Mouse (Mus musculus) heart, postnatal 0 days (tissue): ENCODE measurements around the gene Tns1. TPM values are rescaled to one million over a fixed set of nuclear protein-coding genes. Genes with fewer than 3 reads are reported as not detected.

Experiments
- ATAC-seq: fragments of 200-750 bp; cut with Nextera tagmentation; 2 replicates; pipeline ENCODE4 v1.8.0; 2017; ENCODE audit warnings: low read depth, moderate number of reproducible peaks, moderate library complexity; ENCODE audit not compliant: insufficient read depth
- DNase-seq: peaks from one replicate; pipeline ENCODE4 v3.0.0-alpha.2; 2016; ENCODE audit warnings: low spot score
- H3K27ac ChIP-seq: fragments of 300-500 bp; sonication (generic); 2 replicates; pipeline ENCODE4 v1.5.1; 2014; ENCODE audit warnings: low read depth, mild to moderate bottlenecking
- H3K27me3 ChIP-seq: fragments of 300-500 bp; sonication (generic); 2 replicates; pipeline ENCODE4 v1.6.1; 2014; ENCODE audit warnings: low read length, mixed read lengths; ENCODE audit not compliant: control insufficient read depth, insufficient read depth
- H3K36me3 ChIP-seq: fragments of 300-500 bp; sonication (generic); replicated peaks from 2 replicates; pipeline ENCODE4 v1.6.1; 2014; ENCODE audit warnings: low read length, mixed read lengths; ENCODE audit not compliant: control insufficient read depth, insufficient read depth
- H3K4me1 ChIP-seq: fragments of 300-500 bp; sonication (generic); 2 replicates; pipeline ENCODE4 v1.6.1; 2014; ENCODE audit warnings: antibody characterized with exemption; ENCODE audit not compliant: control insufficient read depth, insufficient read depth
- H3K4me2 ChIP-seq: fragments of 300-500 bp; sonication (generic); 2 replicates; pipeline ENCODE4 v1.6.1; 2014; ENCODE audit warnings: low read depth, mild to moderate bottlenecking, low read length, moderate library complexity
- H3K4me3 ChIP-seq: fragments of 300-500 bp; sonication (generic); 2 replicates; pipeline ENCODE4 v1.5.1; 2014; ENCODE audit warnings: low read depth, low read length
- H3K9ac ChIP-seq: fragments of 300-500 bp; sonication (generic); replicated peaks from 2 replicates; pipeline ENCODE4 v1.6.1; 2014; ENCODE audit warnings: low read depth, low read length, mixed read lengths
- H3K9me3 ChIP-seq: fragments of 300-500 bp; sonication (generic); replicated peaks from 2 replicates; pipeline ENCODE4 v1.6.1; 2016; ENCODE audit warnings: low read length; ENCODE audit not compliant: control insufficient read depth
- CTCF ChIP-seq: IDR thresholded peaks from 2 replicates; pipeline ENCODE4 v1.5.1; 2016; ENCODE audit warnings: antibody characterized with exemption, control low read depth, low read depth
- EP300 ChIP-seq: IDR thresholded peaks from 2 replicates; pipeline ENCODE4 v1.6.1; 2016; ENCODE audit warnings: antibody characterized with exemption, low read depth
- WGBS: fragments of 180-500 bp; shearing (Covaris S2); extraction: QIAGEN DNeasy Blood & Tissue Kit; methylation state at CpG from one replicate; pipeline ENCODE4 v1.1.7; 2014; 5-methylcytosine and 5-hydroxymethylcytosine counted together
- polyA plus RNA-seq: library from polyadenylated mRNA; unstranded; fragments of >200 nt; fragmentation: Nextera tagmentation; extraction: Ambion mirVana; gene quantifications from 2 replicates; pipeline ENCODE4 v1.2.1, GENCODE M21; 2015
- total RNA-seq: library from RNA; depleted of rRNA; stranded (reverse); fragments of >200 nt; gene quantifications from 2 replicates; pipeline ENCODE4 v1.2.3, GENCODE M21; 2014; ENCODE audit warnings: low replicate concordance

Gene Tns1
- total and polyA plus RNA-seq, 2 experiments from 2014 or later, result 125 to 458 TPM

- peak overlapping the region; percentile 35 for H3K4me2 ChIP-seq
- 0 out of 2 replicates have a peak, but pooled peaks cover 9% of the 10 kb centered on the region for H3K36me3 ChIP-seq
- peak overlapping the region; percentile 47 for H3K9ac ChIP-seq
- WGBS, result 62% methylated on average over 13 of the region's 13 CpGs
- H3K4me1 ChIP-seq, result peaks cover 100% of the 10 kb centered on the region
- no peaks in the 10 kb centered on the region for H3K9me3 ChIP-seq
- DNase-seq (no peak), ATAC-seq (no peak)
- H3K27me3 ChIP-seq, result no peaks in the 10 kb centered on the region
- H3K4me3 ChIP-seq, result no peak overlapping the region
- TF ChIP-seq EP300, result no peak
- TF ChIP-seq CTCF, result no peak
- peak overlapping the region; percentile 94 for H3K27ac ChIP-seq
Observed at GRCm38 (mm10) chr1:74028118-74028880, 96.0 kb downstream of the Tns1 start.

- peak overlapping the region; percentile 94 for H3K27ac ChIP-seq
- peak overlapping the region; percentile 47 for H3K9ac ChIP-seq
- peak overlapping the region; percentile 35 for H3K4me2 ChIP-seq
- H3K4me3 ChIP-seq, result no peak overlapping the region
- ATAC-seq, result peak; percentile 34
- no peaks in the 10 kb centered on the region for H3K9me3 ChIP-seq
- TF ChIP-seq EP300 (no peak; the same call in none of the 2 replicates), CTCF (no peak)
- peak; percentile 83 for DNase-seq
- H3K27me3 ChIP-seq, result no peaks in the 10 kb centered on the region
- 7% methylated on average over 11 of the region's 11 CpGs for WGBS
- 0 out of 2 replicates have a peak, but pooled peaks cover 4% of the 10 kb centered on the region for H3K36me3 ChIP-seq
- peaks cover 100% of the 10 kb centered on the region for H3K4me1 ChIP-seq
Observed at GRCm38 (mm10) chr1:74027559-74028091, 96.6 kb downstream of the Tns1 start.

DNA sequence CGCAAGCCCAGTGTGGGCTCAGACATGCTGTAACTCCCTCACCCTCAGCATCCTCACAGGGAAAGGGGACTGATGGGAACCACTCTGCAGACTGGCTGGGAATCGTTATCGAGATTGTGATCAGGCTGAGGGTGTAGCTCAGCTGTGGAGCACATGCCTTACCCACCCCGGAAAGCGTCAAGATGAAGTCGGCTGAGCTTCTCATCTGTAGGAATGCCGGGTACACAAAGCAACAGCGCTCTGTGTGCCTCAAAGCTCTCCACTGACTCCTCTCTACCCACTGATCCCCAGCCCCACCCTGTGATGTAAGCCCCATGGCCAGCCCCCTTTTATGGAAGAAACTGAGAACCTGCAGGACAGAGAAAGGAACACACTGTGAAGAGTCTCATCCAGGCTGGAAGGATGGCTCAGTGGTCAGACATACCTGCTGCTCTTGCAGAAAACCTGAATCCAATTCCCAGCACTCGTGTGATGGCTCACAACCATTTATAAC, 97.5 kb downstream of the Tns1 start:
- Histone ChIP-seq H3K4me2 (peak overlapping the region; percentile 35), H3K9ac (no peak overlapping the region; the same call in 1 of the 2 replicates), H3K27me3 (no peaks in the 10 kb centered on the region), H3K36me3 (no peaks in the 10 kb centered on the region), H3K27ac (peak overlapping the region; percentile 94), H3K4me3 (no peak overlapping the region), H3K4me1 (peaks cover 100% of the 10 kb centered on the region), H3K9me3 (no peaks in the 10 kb centered on the region)
- TF ChIP-seq EP300, result no peak
- TF ChIP-seq CTCF, result no peak
- WGBS, result 24% methylated on average over 9 of the region's 9 CpGs
- DNase-seq, result no peak
- no peak for ATAC-seq

DNA sequence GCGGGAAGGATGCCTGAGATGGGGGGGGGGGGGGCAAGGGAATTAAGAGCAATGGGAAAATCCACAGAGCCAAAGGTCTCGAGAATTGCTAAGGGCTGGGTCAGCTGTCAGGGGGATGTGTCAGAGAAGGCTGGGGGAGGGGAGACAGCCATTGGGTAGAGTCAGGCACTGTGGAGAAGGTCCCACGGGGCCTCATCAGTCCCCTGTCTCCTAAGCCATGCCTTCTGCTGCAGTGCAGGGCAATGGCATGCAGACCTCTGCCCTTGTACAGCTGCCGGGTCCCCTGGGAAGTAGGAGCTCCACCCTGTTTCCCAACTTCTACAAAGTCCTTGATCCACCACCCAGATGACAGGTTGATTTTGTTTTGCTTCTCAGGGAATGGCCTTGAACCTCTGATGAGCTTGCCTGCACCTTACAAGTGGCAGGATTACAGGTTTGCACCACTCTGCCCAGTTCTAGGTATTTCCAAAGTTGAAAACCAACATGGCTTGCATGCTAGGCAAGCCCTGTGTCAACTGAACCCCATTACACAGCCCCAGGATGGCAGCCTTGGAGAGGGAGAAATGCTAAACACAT, 98.5 kb downstream of the Tns1 start:
- Histone ChIP-seq H3K4me2 (no peak overlapping the region), H3K9me3 (no peaks in the 10 kb centered on the region), H3K27me3 (no peaks in the 10 kb centered on the region), H3K36me3 (no peaks in the 10 kb centered on the region), H3K9ac (no peak overlapping the region), H3K27ac (peak overlapping the region; percentile 94), H3K4me1 (peaks cover 94% of the 10 kb centered on the region), H3K4me3 (no peak overlapping the region)
- DNase-seq (no peak), ATAC-seq (no peak)
- WGBS, result 31% methylated on average over 4 of the region's 4 CpGs
- no peak for TF ChIP-seq CTCF
- TF ChIP-seq EP300, result no peak

DNA sequence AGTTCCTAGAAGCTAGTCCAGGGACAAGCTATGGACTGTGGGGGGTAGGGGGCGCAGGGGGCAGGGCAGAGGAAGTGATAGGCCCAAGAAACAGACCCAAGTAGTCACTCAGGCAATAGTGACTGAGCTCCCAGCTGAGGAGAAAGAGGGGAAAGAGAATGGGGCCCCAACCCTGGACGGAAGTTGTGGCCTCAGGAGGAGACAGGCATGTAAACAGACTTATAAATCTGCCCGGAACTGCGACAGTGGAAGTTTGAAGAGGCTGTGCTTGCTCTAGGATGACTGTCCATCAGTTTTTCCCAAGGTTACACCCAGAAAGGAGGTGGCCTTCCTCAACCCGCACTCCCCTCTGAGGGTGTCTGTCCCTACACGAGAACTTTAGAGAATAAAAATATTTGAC, 99.0 kb downstream of the Tns1 start:
- no peak for DNase-seq
- no peak for ATAC-seq
- Histone ChIP-seq H3K4me3 (no peak overlapping the region), H3K9me3 (no peaks in the 10 kb centered on the region), H3K27me3 (no peaks in the 10 kb centered on the region), H3K27ac (peak overlapping the region; percentile 85), H3K4me2 (no peak overlapping the region), H3K4me1 (peaks cover 92% of the 10 kb centered on the region), H3K9ac (no peak overlapping the region), H3K36me3 (no peaks in the 10 kb centered on the region)
- WGBS, result 33% methylated on average over 6 of the region's 6 CpGs
- no peak for TF ChIP-seq EP300
- no peak for TF ChIP-seq CTCF
